Mouse (Mus musculus) spleen, adult 2 months (tissue): ENCODE results near the gene Lsm14a.

Experiments
- CTCF ChIP-seq: fragments of 200-500 bp; IDR thresholded peaks from 2 replicates; pipeline ENCODE4 v1.5.1; 2011; ENCODE audit warnings: mild to moderate bottlenecking, inconsistent platforms; ENCODE audit not compliant: insufficient read depth, insufficient read length, insufficient replicate concordance; ENCODE audit errors: extremely low read depth
- POLR2A ChIP-seq: fragments of 200-500 bp; IDR thresholded peaks from 2 replicates; pipeline ENCODE4 v1.6.1; 2011; ENCODE audit warnings: low read depth, low read length, inconsistent platforms

GRCm38 (mm10) chr7:34355629-34356028 lies 37.5 kb downstream of the Lsm14a start:
- no peak for TF ChIP-seq CTCF
- no peak for TF ChIP-seq POLR2A
